Mouse (Mus musculus) forebrain, embryonic 16.5 days (tissue): ENCODE measurements at regions not wholly inside any gene's neighbourhood (a gene's known extent, or its start where the extent isn't known, plus 50 kb on each side); places are given as distances from the start of the nearest gene placed in this dataset.

ENCODE experiments used
- ATAC-seq: fragments of 200-750 bp; cut with Nextera tagmentation; 2 replicates; pipeline ENCODE4 v1.8.0; 2017; ENCODE audit warnings: mild to moderate bottlenecking, moderate library complexity
- H3K27ac ChIP-seq: fragments of 300-500 bp; sonication (generic); 2 replicates; pipeline ENCODE4 v1.5.1; 2014; ENCODE audit warnings: low read length, control low read depth
- H3K27me3 ChIP-seq: fragments of 300-500 bp; sonication (generic); replicated peaks from 2 replicates; pipeline ENCODE4 v1.6.1; 2014; ENCODE audit warnings: low read length; ENCODE audit not compliant: control insufficient read depth, insufficient read depth
- H3K36me3 ChIP-seq: fragments of 300-500 bp; sonication (generic); 2 replicates; pipeline ENCODE4 v1.6.1; 2014; ENCODE audit not compliant: control insufficient read depth, insufficient read depth
- H3K4me1 ChIP-seq: fragments of 300-500 bp; sonication (generic); replicated peaks from 2 replicates; pipeline ENCODE4 v1.6.1; 2014; ENCODE audit warnings: low read length; ENCODE audit not compliant: control insufficient read depth, insufficient read depth
- H3K4me2 ChIP-seq: fragments of 300-500 bp; sonication (generic); 2 replicates; pipeline ENCODE4 v1.6.1; 2014; ENCODE audit warnings: mild to moderate bottlenecking, low read length, control low read depth
- H3K4me3 ChIP-seq: fragments of 300-500 bp; sonication (generic); replicated peaks from 2 replicates; pipeline ENCODE4 v1.5.1; 2014; ENCODE audit warnings: mild to moderate bottlenecking, low read length, control low read depth
- H3K9ac ChIP-seq: fragments of 300-500 bp; sonication (generic); replicated peaks from 2 replicates; pipeline ENCODE4 v1.6.1; 2014; ENCODE audit warnings: low read depth, low read length, control low read depth
- H3K9me3 ChIP-seq: fragments of 300-500 bp; sonication (generic); 2 replicates; pipeline ENCODE4 v1.6.1; 2016; ENCODE audit warnings: low read length; ENCODE audit not compliant: control insufficient read depth
- WGBS: fragments of 180-500 bp; shearing (Covaris S2); extraction: QIAGEN DNeasy Blood & Tissue Kit; methylation state at CpG from one replicate; pipeline ENCODE4 v1.1.7; 2014; 5-methylcytosine and 5-hydroxymethylcytosine counted together

DNA sequence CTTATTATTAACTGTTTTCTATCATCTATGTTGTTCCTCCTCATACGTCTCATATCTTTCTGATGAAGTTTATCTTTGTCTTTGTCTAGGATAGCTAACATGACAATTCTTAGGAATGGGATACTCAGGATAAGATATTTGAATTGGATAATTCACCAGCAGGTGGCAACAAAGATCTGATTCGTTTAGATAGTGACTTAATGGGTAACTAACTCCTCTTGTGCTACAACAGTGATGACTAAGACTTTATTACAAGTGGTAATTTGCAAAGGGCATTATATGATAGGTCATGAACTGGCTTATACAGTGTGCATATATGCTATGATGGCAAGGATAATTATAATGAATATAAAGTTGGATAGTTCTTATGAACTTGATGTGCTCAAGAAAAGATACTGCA, 1207.9 kb downstream of the Nxph1 start:
- no peak overlapping the region for H3K4me2 ChIP-seq
- no peaks in the 10 kb centered on the region for H3K4me1 ChIP-seq
- no peak overlapping the region for H3K27ac ChIP-seq
- no peak overlapping the region for H3K4me3 ChIP-seq
- H3K27me3 ChIP-seq, result no peaks in the 10 kb centered on the region
- H3K9ac ChIP-seq, result no peak overlapping the region
- 62% methylated on average over 2 of the region's 2 CpGs for WGBS
- H3K36me3 ChIP-seq, result no peaks in the 10 kb centered on the region
- H3K9me3 ChIP-seq, result no peaks in the 10 kb centered on the region
- peak; percentile 40; the same call in 1 of the 2 replicates for ATAC-seq

DNA sequence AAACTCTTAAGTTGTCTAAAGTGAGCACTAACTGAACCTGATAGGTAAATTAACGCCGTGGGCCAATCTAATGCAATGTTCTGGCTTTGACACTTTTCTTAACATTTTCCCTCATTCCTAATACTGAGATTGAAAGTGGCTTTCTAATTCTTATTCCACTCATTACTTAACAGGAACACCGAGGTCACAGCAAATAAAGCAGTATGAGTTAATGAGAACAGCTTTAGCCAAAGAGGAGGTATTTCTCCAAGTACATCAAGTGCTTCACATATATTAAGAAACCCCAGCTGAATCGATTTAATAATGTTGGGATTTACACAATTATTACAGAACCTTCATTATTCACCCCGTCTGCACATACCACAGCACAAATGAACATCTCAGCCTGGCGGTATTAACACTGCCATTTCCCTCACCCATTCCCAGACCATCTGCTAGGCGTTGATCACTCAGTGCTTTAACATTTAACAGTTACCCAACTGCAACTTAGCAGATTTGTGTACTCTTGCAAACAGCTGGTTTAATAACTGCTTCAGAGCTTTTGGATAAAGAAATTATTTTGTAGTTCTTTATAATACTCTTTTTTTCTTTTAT, 1233.5 kb downstream of the Nxph1 start:
- Histone ChIP-seq H3K9ac (no peak overlapping the region), H3K27me3 (no peaks in the 10 kb centered on the region), H3K36me3 (no peaks in the 10 kb centered on the region), H3K4me2 (no peak overlapping the region), H3K9me3 (no peaks in the 10 kb centered on the region), H3K4me1 (no peaks in the 10 kb centered on the region), H3K27ac (no peak overlapping the region), H3K4me3 (no peak overlapping the region)
- ATAC-seq, result peak; percentile 92
- 38% methylated on average over 7 of the region's 7 CpGs for WGBS

DNA sequence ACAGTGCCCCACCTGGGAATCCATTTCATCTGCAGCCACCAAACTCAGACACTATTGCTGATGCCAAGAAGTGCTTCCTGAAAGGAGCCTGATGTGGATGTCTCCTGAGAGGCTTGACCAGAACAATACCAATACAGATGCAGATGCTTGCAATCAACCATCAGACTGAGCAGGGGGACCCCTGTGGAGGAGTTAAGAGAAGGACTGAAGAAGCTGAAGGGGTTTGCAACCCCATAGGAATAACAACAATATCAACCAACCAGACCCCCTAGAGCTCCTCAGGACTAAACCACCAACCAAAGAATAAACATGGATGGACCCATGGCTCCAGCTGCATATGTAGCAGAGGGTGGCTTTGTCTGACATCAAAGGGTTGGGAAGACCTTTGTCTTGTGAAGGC, 1237.7 kb downstream of the Nxph1 start:
- no peak overlapping the region for H3K4me2 ChIP-seq
- no peak overlapping the region for H3K4me3 ChIP-seq
- ATAC-seq, result no peak
- no peaks in the 10 kb centered on the region for H3K27me3 ChIP-seq
- no peak overlapping the region for H3K9ac ChIP-seq
- no peaks in the 10 kb centered on the region for H3K36me3 ChIP-seq
- H3K27ac ChIP-seq, result no peak overlapping the region
- no peaks in the 10 kb centered on the region for H3K4me1 ChIP-seq
- H3K9me3 ChIP-seq, result no peaks in the 10 kb centered on the region
